Mouse (Mus musculus): ENCODE results near the gene Ppp1r21.

GRCm38 (mm10) chr17:88613172-88613571 is 83.3 kb downstream of the Ppp1r21 start:
- TF ChIP-seq CTCF (IDR thresholded peaks at IDR 0.05 in 2 of 3, conservative IDR thresholded peaks at IDR 0.05 in 1 of 3; ENCODE audit: control insufficient read depth in 1 of 3, insufficient read depth in 1 of 3, low read depth in 2 of 3, low read length in 3 of 3, poor library complexity in 1 of 3, severe bottlenecking in 1 of 3) = no peak
- no peak for TF ChIP-seq EP300 (IDR thresholded peaks at IDR 0.05; ENCODE audit: low read depth in 1 of 2, low read length in 2 of 2)
- TF ChIP-seq TCF12 (IDR thresholded peaks at IDR 0.05; ENCODE audit: low read depth, low read length) = no peak
- TF ChIP-seq USF2 (IDR thresholded peaks at IDR 0.05; ENCODE audit: borderline replicate concordance in 1 of 2, insufficient read depth in 1 of 2, low read depth in 1 of 2, low read length in 2 of 2) = no peak
- no peak for TF ChIP-seq USF1 (IDR thresholded peaks at IDR 0.05; ENCODE audit: low read depth, low read length)
- TF ChIP-seq GATA1 (IDR thresholded peaks at IDR 0.05; ENCODE audit: low read depth, low read length) = no peak
- no peak for TF ChIP-seq E2F4 (IDR thresholded peaks at IDR 0.05; ENCODE audit: borderline replicate concordance, low read depth, low read length)
- TF ChIP-seq NELFE (IDR thresholded peaks at IDR 0.05; ENCODE audit: low read depth, low read length) = no peak
- TF ChIP-seq BHLHE40 (IDR thresholded peaks at IDR 0.05; ENCODE audit: borderline replicate concordance, low read depth, low read length) = no peak
- no peak for TF ChIP-seq MXI1 (IDR thresholded peaks at IDR 0.05; ENCODE audit: low read depth, low read length)
- TF ChIP-seq POLR2A (IDR thresholded peaks at IDR 0.05; ENCODE audit: control insufficient read depth in 1 of 2, insufficient read depth in 1 of 2, low read depth in 1 of 2, low read length in 2 of 2, poor library complexity in 1 of 2) = no peak
- TF ChIP-seq KAT2A (conservative IDR thresholded peaks at IDR 0.05; ENCODE audit: low read depth, low read length) = no peak
- no peak for TF ChIP-seq ZKSCAN1 (IDR thresholded peaks at IDR 0.05; ENCODE audit: low read depth, low read length)
- no peak for TF ChIP-seq POLR2AphosphoS2 (IDR thresholded peaks at IDR 0.05; ENCODE audit: low read length)

Measured in MEL (cell line).